Comparison of ENCODE assay signal across 21 mouse cellular contexts in genomic region chr3:143694817-143695216, GRCm38 (mm10).
"Had no signal": no experiment of that assay in that cellular context is flagged by ENCODE, and none has a peak within 500 bp of the region (broad histone marks: within the 10 kb centered on the region; RNA-seq: fewer than 3 reads in every experiment).

No protein-coding gene starts in this region.

- H3K27ac ChIP-seq: liver, embryonic 15.5 days; midbrain, embryonic 10.5 days; midbrain, embryonic 12.5 days; neural tube, embryonic 13.5 days; neural tube, embryonic 15.5 days; stomach, embryonic 15.5 days; stomach, postnatal 0 days had no signal

- H3K4me1 ChIP-seq: liver, embryonic 15.5 days; midbrain, embryonic 10.5 days; midbrain, embryonic 12.5 days; neural tube, embryonic 13.5 days; neural tube, embryonic 15.5 days; stomach, embryonic 15.5 days had no signal

- H3K4me2 ChIP-seq: liver, embryonic 15.5 days; lung, embryonic 14.5 days; midbrain, embryonic 12.5 days; neural tube, embryonic 13.5 days; neural tube, embryonic 15.5 days; stomach, embryonic 15.5 days had no signal

- H3K36me3 ChIP-seq: liver, embryonic 15.5 days; midbrain, embryonic 10.5 days; midbrain, embryonic 12.5 days; neural tube, embryonic 13.5 days; neural tube, embryonic 15.5 days; stomach, embryonic 15.5 days had no signal

- ATAC-seq: midbrain, embryonic 16.5 days had no signal

- H3K4me3 ChIP-seq: liver, embryonic 15.5 days; midbrain, embryonic 10.5 days; midbrain, embryonic 12.5 days; myocyte; neural tube, embryonic 13.5 days; neural tube, embryonic 15.5 days; stomach, embryonic 15.5 days had no signal

- DNase-seq: lung, adult 18-20 months; lung, embryonic 14.5 days; lung, postnatal 10 days; lung, postnatal 4 days; midbrain, embryonic 14.5 days; retina, postnatal 1 day; right cerebral cortex, adult 18-20 months; right cerebral cortex, postnatal 25 days; right cerebral cortex, postnatal 4 days; thymus, adult 2 months; thymus, postnatal 25 days; thymus, postnatal 4 days had no signal

- H3K9me3 ChIP-seq: liver, embryonic 15.5 days; midbrain, embryonic 10.5 days; midbrain, embryonic 12.5 days; neural tube, embryonic 13.5 days; neural tube, embryonic 15.5 days; stomach, embryonic 15.5 days had no signal

- H3K27me3 ChIP-seq: liver, embryonic 15.5 days; midbrain, embryonic 12.5 days; neural tube, embryonic 13.5 days; neural tube, embryonic 15.5 days; stomach, embryonic 15.5 days had no signal

- H3K9ac ChIP-seq: liver, embryonic 15.5 days; lung, embryonic 14.5 days; midbrain, embryonic 12.5 days; neural tube, embryonic 13.5 days; neural tube, embryonic 15.5 days; stomach, embryonic 15.5 days had no signal
